Mouse (Mus musculus): Measurements from ENCODE around the gene Tmc2.

DNA sequence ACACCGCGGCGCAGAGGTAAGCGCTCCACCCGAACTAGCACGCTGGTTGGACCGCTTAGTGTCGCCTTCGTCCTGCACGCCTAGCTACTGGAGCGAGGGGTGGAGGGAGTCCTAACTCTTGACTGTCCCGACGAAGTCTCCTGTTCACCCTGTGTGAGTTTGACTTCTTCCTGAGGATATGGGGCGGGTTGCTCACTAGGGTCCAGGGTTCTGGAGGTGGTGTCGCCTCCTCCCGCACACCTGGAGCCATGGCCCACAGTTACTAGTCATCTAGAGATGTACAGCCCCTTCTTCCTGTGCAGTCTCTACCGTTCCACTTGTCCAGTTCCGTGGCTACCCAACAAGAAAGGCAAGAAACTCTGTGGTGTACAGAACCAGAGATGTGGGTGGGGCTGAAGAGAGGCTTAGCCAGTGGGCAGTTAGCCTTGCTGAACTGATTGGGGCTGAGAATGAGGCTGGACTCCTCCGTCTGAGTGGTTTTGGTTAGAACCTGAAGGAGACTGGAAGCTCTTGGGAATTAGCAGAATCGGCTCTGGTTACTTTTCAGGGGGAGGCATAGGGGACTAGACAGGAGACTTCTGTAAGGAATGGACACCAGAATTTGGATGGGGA, 101.2 kb downstream of the Tmc2 start:
- TF ChIP-seq CTCF (IDR thresholded peaks at IDR 0.05; ENCODE audit: low read depth, low read length) = no peak
- no peak for TF ChIP-seq GATA1 (IDR thresholded peaks at IDR 0.05; ENCODE audit: borderline replicate concordance, low read length)

All from G1E (cell line).